Mouse (Mus musculus) R1 (cell line): ENCODE data around the gene Gm7030.
"Not testable (repeated sequence)": the region's sequence is repeated elsewhere in the genome, so short reads cannot be mapped to it uniquely, and the experiment has no call there.

Source experiments
- DNase-seq: peaks from one replicate; pipeline ENCODE4 v3.0.0-alpha.2; 2018; ENCODE audit warnings: low read depth, low spot score

Gm7030 gene

DNA sequence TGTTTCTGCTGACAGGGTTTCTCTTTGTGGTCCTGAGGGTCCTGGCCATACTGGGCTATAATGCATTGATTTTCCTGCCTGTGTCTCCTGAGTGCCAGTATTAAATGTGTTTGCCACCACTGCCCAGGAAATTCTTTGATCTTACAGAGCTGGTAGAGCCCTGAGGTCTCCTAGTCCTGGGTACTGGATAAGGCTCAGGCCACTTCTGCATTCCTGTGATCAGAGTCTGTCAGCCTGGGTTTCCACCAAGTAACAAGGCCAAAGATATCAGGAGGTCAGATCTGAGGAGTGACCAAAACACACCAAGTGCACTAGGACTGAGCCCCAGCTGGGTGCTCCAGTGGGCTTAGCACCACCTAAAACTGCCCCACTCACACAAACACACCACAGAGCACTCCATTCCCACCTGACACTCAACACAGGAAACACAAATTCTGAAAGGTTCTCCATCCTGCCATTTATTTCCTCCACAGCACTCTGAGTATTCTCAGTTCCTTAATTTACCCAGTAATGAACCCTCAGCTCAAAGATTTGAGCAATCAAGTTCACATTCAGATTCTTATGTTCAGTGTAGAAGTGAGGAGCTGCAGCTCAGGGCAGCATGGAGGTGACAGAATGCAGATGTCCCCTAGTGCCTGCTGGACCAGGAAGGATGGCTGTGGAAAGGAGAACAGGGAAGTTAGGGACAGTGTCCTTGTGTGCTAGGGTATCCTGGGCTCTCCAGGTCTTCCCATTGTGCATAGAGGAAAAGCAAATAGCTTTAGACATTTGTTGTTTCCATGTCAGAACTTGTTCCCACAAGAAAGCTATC, 6.4 kb upstream of the Gm7030 start:
- not testable (repeated sequence) for DNase-seq

DNA sequence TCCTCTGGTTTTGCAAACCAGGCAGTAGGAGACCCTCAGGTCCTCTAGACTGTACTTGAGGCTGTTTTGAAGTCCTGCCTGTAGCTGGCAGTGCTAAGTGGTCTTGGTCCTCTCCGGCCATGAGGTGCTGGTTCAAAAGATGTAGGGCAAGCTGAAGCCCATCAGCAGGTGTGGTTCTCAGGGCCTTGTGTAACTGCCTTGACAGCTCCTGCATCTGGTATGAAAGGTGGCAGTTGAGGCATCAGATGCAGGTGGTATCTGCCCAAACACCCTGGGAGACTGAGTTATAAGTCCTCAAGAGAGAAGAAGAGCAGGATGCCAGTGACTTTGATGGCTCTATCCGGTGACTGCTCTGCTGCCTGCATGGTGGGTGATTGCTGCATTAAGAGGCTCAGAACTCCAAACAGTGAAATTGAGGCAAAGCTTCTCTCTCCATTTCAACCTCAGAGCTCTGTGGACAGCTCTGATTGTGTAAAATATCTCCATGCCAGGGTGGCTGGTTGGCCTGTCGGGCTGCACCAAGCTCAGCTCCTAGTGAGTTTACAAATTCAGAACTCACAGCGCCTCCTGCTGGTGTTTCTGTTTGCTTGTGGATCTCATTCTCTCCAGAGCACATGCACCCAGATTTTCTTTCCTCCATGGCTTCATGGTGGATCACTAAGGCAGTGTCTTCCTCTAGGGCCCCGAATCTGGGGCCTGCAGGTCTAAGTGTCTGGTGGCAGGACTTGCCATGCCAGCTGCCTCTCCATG, 2.5 kb upstream of the Gm7030 start:
- DNase-seq = peak; percentile 23

DNA sequence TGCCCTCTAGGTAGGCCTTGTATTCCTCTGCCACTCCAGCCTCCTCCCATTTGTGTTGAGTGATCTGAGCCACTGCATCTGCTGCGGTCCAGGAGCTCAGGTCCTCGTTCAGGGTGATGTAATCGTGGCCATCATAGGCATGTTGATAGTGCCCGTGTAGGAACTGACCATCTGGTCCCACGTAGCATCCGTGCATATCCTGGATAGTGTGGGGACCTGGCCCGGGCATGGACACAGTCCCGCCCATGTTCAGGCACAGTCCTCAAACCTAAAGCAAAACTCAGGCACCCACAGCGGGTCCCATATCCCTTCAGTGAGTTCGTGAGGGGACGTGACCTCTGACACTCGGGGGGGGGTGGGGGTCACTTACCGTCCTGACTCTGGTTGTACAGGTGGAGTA, 700 bp downstream of the Gm7030 start:
- DNase-seq = not testable (repeated sequence)

DNA sequence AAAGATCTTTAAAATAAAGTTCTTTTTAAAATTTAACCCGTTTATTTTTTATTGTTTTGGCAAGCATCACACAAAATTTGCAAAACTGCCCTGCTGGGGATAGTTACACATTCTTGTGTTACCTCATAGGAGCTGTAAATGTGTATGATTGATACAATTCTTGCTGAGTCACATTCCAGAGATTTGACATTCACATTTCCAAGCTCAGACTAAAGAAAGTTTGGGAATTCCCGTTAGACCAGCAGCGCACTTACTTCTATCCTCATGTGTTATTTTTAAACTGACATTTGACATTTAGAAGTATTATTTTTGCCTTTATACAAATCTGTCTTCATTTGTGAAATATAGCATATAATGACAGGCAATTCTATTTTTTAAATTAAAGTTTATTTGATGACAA, 5.1 kb downstream of the Gm7030 start:
- peak; percentile 0 for DNase-seq

DNA sequence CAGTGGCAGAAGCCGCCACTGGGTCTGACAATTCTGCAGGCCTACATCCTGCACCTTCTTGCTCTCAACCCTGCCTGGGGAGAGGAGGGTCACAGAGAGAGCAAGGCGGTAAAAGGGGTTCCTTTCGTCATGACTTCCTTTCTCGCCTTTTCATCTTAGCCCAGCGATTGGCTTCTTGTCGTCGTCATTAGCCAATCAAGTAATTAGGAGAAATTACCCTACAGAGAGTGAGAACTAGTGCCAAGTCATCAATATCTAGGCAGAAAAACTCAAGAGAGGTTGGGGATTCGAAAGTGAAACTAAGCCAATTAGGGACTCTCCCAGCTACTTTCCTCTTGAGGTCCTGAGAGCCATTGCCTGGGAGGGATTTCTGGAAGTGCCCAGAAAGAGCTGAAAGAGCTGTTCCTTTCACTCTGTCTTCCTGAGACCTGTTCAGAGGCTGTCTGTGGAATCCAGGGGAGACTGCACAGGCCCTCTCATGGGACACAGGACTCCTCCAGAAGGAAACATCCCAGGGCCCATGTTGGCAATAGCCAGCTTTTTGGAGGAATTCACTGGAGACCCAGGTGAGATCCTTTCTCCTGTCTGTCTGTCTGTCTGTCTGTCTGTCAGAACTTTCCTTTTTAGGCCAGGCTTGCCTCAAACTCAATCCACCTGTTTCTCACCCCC, 7.7 kb downstream of the Gm7030 start, which contains the start of gene Gm19684:
Gene Gm19684, plus strand, starts transcription at position 327 of the 669 bp plus-strand sequence.
- DNase-seq = peak; percentile 21

DNA sequence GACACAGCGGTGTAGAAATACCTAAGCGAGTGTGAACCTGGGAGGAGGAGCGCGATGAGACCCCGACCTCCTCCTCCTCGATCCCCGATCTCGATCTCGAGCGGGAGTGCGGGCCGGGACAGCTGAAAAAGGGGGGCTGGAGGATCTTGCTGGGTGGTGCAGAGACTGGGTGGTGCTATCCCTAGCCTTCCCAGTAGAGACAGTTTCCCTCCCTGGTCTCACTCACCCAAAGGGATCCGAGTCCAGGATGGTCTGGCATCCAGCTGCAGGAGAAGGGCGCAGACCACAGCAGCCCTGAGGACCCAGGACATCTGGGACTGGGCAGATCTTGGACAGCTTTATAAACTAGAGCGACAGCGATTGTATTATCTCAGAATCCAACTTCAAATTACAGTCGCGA, 8.4 kb downstream of the Gm7030 start:
- DNase-seq = peak; percentile 2

DNA sequence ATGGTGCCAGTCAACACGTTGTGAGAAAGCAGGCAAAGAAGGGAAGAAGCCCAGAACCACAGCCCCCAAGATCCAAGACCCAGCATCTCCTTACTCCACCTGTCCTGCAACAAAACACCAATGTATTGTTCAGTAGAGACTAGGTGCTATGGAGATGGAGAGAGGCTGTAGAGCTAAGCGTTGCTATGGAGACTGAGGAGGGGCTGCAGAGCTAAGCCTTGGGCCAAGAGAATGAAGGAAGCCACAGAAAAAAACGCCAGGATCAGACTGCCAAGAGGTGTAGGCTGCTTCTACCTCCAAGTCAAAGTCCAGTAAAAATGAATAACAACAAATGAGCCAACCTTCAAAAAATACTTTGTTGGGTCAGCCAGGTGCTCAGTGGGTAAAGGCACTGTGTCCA, 12.7 kb downstream of the Gm7030 start:
- DNase-seq = peak; percentile 74

DNA sequence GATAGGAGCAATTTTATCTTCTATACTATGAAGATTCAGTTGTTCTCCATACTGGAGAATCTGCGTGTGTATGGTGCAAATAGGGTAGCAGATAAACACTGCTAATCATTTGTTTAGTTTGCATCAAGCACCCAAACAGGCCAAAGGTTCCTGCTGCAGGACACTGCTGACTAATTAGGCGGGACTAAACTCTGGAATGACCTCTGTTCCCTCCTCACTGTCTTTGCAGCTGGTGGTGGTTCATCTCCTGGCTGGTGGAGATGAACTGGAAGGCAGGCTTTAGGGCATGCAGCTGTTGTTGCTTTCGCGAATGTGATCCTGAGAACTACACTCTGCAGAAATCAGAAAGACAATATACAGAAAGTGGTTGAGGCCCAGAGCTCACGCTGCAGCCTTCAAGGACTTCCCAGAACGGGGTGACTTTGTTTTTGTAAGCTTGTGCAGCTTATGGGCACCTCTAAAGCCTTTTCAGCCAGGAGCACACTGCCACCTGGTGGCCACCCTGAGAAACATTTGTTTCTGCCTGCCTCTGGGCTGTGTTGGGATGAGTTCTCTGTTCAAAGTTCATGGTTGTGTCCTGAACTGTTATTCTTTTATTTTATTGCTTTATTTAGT, 15.1 kb downstream of the Gm7030 start:
- peak; percentile 48 for DNase-seq

DNA sequence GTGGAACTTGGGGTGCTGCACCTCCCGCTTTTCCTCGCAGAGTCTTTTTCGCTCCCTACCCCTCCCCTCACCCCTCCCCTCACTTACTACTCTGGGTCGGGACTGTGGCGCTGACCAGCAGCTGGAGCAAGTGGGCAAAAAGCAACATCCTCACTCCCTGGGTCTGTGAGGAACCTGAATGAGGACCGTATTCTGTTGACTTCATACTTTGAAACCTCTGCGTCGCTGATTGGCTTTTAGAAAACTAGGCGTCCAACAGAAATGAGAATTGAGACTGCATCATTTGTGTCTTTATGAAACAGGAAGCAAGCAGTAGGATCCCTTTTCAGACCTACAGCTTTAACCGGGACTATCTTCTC, 17.7 kb downstream of the Gm7030 start:
- peak; percentile 39 for DNase-seq

DNA sequence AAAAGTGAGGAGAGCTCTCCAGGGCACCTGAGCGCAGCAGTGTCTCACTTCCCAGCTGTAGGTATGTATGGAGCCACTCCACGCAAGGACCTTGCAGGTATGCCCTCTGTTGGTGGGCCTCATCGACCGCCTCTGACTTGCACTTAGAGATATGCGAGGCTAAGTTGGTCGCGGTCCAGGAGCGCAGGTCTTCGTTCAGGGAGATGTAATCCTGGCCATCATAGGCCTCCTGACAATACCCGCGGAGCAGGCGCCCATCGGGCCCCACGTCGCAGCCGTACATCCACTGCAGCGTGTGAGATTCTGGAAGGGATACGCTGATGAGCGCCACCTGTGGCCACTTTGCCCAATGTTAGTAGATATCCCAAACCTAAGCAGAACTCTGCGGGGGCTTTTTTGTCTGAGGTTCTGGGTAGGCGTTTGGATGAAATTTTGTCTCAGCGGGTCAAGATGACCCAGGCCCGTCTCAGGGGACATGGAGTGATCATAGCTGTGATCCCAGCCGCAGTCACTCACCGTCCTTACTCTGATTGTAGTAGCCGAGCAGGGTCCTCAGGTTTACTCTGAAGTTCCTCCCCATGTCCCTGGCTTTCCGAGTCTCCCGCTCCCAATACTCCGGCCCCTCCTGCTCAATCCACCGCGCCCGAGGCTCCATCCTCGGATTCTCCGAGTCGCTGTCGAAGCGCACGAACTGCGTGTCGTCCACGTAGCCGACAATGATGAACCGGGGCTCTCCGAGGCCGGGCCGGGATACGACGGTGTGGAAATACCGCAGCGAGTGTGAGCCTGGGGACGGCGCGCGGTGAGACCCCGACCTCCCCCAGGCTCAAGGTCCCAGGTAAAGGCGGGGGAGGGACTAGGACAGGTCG, 18.4 kb downstream of the Gm7030 start:
- peak; percentile 61 for DNase-seq

DNA sequence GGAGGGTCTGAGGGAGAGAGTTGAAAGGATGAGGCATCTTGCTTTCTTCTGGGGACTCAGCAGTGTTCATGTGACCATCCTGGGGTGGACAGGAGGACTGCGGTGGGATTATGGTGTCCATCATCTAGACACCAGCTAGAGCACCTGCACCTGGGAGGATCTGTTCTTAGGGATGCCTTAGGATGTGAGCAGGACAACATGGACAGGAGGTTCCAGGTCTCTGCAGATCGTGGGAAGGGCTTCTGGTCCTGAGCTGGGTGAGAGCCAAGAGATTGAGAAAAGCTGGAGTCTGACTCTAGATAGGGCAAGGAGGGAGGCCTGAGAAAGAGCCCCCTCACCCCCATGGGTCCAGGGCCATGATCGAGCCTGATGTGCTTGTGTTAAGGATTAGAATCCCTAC, 19.1 kb downstream of the Gm7030 start:
- DNase-seq = not testable (repeated sequence)

DNA sequence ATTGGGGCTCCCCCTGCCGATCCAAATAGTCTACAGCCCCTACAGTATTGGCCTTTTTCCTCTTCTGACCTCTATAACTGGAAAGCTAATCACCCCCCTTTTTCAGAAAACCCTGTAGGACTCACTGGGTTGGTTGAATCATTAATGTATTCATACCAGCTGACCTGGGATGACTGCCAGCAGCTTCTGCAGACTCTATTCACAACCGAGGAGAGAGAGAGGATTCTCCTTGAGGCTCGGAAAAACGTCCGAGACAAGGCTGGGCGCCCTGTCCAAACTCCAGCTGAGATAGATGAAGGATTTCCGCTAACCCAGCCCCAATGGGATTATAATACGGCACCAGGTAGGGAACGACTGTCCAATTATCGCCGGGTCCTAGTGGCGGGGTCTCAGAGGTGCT, 27.1 kb downstream of the Gm7030 start:
- not testable (repeated sequence) for DNase-seq

DNA sequence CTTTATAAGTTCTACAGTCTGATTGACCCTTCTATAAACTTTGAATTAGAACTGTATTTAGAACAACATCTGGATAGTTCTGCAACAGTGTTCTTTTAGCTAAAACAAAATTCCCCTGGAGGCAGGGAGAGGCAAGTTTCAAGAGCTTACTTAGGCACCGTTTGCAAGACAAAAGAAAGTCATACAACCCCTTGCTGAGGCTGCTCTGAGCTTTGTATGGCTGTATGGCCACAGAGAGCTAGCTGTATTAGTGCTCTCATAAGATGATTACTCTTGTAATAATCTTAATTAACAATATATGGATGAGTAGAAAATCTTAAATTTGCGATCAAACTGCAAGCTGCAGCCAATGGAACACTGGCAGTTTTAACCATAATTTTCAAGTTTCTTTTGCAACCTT, 29.6 kb downstream of the Gm7030 start:
- peak; percentile 89 for DNase-seq

DNA sequence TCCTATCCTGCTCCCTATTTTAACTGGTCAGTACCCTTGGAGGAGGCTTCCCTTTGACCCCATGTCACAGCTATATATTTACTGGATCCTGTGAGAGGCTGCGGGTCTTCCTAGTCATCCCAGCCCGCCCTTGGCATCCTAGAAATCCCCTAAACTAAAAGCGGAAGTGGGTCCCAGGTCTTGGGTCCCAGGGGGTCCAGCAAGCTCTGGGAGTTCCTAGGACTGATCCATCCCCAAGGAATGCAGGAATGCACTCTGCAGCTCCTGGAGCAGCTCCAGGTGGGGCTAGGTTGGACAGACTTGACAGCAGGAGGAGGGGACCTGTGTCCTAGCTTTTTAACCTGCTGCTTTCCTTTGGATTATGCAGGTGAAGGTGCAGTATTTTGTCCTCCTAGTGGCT, 35.3 kb downstream of the Gm7030 start:
- peak; percentile 83 for DNase-seq

DNA sequence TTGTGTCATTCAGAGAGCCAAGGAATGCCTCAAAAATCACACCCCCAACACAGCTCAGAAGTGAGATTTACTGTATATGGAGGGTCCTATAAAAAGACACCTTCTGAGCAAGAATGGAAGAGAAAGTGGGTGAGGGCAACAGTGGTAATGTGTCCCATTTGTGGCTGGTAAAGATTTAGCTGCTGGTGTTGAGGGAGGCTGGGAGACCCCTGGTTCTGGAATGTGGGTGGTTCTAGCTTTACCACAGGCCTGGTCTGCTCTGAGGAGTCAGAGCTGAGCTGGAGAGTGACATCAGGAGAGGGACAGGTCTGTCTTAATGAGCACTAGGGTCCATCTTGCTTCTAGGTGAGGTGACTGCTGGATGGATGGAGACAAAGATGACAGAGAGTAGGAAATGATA, 36.7 kb downstream of the Gm7030 start:
- DNase-seq = not testable (repeated sequence)

DNA sequence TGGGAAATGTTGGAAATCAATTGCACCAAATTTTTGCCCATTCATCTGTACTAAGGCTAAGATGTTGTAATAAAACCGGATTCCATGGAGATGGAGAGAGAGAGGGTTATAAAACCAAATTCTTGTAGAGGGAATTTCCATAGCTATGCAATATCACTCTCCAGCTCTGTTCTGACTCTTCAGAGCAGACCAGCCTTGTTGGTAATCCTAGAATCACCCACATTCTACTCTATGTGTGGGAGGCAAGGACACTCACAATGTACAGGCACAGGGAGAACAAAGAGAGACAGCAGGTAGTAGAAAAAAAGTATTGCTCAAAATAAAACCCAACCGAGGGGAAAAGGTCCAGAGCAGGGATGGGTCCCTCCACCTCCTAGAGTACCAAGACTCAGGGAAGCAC, 37.3 kb downstream of the Gm7030 start:
- DNase-seq = not testable (repeated sequence)

DNA sequence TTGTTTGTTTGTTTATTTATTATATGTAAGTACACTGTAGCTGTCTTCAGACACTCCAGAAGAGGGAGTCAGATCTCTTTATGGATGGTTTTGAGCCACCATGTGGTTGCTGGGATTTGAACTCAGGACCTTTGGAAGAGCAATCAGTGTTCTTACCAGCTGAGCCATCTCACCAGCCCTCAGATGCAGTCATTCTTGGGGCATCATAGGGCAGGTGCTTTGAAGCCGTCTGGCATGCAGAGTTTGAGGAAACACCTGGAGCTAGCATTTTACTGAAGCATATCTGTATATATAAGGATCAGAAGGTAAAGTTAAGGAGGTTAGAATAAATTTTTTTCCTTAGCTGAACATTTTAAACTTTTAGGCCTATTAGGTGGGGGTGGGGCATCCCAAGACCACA, 43.2 kb downstream of the Gm7030 start:
- DNase-seq = not testable (repeated sequence)

DNA sequence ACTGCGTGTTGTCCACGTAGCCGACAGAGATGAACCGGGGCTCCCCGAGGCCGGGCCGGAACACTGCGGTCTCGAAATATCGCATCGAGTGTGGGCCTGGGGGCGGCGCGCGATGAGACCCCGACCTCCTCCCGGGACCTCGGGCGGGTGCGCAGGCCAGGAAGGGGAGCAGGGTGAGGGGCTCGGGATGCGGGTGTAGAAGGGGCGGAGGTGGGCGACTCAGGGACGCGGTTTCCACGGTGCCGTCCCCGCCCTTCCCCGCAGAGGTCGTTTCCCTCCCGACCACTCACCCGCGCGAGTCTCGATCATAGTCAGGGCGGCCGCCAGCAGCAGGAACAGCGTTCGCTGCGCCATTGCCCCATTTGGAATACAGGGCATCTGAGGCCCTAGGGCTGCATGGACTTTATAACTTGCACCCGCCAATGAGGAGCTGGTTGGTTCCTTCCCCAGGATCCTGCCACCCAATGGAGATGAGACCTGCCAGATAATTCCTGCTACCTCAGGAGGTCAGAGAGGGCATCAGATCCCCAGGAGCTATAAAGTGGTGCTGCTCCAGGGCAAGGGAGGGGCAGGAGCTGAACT, 45.3 kb downstream of the Gm7030 start:
- DNase-seq = peak; percentile 54

DNA sequence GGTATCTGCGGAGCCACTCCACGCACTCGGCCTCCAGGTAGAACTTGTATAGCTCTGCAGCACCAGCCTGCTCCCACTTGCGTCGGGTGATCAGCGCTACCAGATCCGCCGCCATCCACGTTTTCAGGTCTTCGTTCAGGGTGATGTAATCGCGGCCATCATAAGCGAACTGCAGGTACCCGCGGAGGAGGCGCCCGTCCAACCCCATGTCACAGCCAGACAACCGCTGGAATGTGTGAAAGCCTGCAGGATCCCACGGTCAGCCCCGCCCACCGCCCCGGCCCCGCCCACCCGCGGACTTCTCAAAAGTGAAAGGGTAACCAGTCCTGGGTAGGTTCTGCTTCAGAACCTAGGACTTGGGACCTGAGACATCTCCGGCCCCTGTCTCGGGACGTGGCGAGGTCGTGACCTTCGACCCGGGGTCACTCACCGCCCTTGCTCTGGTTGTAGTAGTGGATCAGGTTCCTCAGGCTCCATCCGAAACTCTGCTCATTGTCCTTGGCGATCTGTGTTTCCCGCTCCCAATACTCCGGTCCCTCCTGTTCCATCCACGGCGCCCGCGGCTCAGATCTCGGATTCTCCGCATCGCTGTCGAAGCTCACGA, 45.9 kb downstream of the Gm7030 start:
- peak; percentile 94 for DNase-seq
